Mouse (Mus musculus) brown adipose tissue, adult 24 weeks (tissue): ENCODE data around the gene Kcnb1. TPM values are rescaled to one million over a fixed set of nuclear protein-coding genes. Genes with fewer than 3 reads are reported as not detected.

Source experiments
- H3K27ac ChIP-seq: fragments of 200-500 bp; replicated peaks from 2 replicates; pipeline ENCODE4 v1.5.1; 2012; ENCODE audit warnings: low read depth, mild to moderate bottlenecking, low read length
- H3K4me1 ChIP-seq: fragments of 200-500 bp; 2 replicates; pipeline ENCODE4 v1.6.1; 2012; ENCODE audit warnings: low read length, mixed read lengths; ENCODE audit not compliant: control insufficient read depth, insufficient read depth, insufficient read length
- H3K4me3 ChIP-seq: fragments of 200-500 bp; 2 replicates; pipeline ENCODE4 v1.5.1; 2012; ENCODE audit warnings: low read depth, mild to moderate bottlenecking, low read length, moderate library complexity; ENCODE audit not compliant: insufficient read depth
- polyA plus RNA-seq: library from polyadenylated mRNA; stranded (reverse); fragments of >200 nt; gene quantifications from 2 replicates; pipeline ENCODE4 v1.2.4, GENCODE M21; 2012; ENCODE audit not compliant: missing spikeins, insufficient read depth, insufficient read length

Kcnb1 gene
- polyA plus RNA-seq, 1 experiment = 48.2 TPM

- Histone ChIP-seq H3K4me3 (peak overlapping the region; percentile 87), H3K27ac (peak overlapping the region; percentile 84), H3K4me1 (peaks cover 19% of the 10 kb centered on the region)
Measured at GRCm38 (mm10) chr2:167062497-167062911, 127.5 kb downstream of the Kcnb1 start.

GRCm38 (mm10) chr2:167061381-167062034 is 128.4 kb downstream of the Kcnb1 start:
- H3K27ac ChIP-seq = peak overlapping the region; percentile 84

GRCm38 (mm10) chr2:167060761-167061160 is 129.2 kb downstream of the Kcnb1 start:
- Histone ChIP-seq H3K27ac (peak overlapping the region; percentile 46; the same call in 1 of the 2 replicates), H3K4me3 (peak overlapping the region; percentile 36), H3K4me1 (peaks cover 19% of the 10 kb centered on the region)

More at GRCm38 (mm10) chr2:167061381-167062034, 128.4 kb downstream of the Kcnb1 start:
- Histone ChIP-seq H3K4me1 (peaks cover 19% of the 10 kb centered on the region), H3K4me3 (peak overlapping the region; percentile 87)

- Histone ChIP-seq H3K4me1 (peaks cover 19% of the 10 kb centered on the region), H3K4me3 (peak overlapping the region; percentile 36), H3K27ac (peak overlapping the region; percentile 46)
Measured at GRCm38 (mm10) chr2:167060360-167060759, 129.6 kb downstream of the Kcnb1 start.

GRCm38 (mm10) chr2:167059960-167060359 is 130.0 kb downstream of the Kcnb1 start:
- Histone ChIP-seq H3K27ac (peak overlapping the region; percentile 46), H3K4me3 (peak overlapping the region; percentile 36), H3K4me1 (peaks cover 22% of the 10 kb centered on the region)

GRCm38 (mm10) chr2:167059536-167059935 is 130.4 kb downstream of the Kcnb1 start:
- peak overlapping the region; percentile 46; the same call in 1 of the 2 replicates for H3K27ac ChIP-seq
- H3K4me1 ChIP-seq = peaks cover 23% of the 10 kb centered on the region
- H3K4me3 ChIP-seq = peak overlapping the region; percentile 36

- peak overlapping the region; percentile 35 for H3K27ac ChIP-seq
- H3K4me3 ChIP-seq = no peak overlapping the region
- peaks cover 21% of the 10 kb centered on the region for H3K4me1 ChIP-seq
Measured at GRCm38 (mm10) chr2:167058814-167059387, 131.1 kb downstream of the Kcnb1 start.

GRCm38 (mm10) chr2:167058201-167058600 is 131.8 kb downstream of the Kcnb1 start:
- Histone ChIP-seq H3K4me1 (peaks cover 21% of the 10 kb centered on the region), H3K4me3 (no peak overlapping the region), H3K27ac (peak overlapping the region; percentile 35; the same call in 1 of the 2 replicates)

GRCm38 (mm10) chr2:167056942-167057323 is 133.0 kb downstream of the Kcnb1 start:
- Histone ChIP-seq H3K27ac (no peak overlapping the region), H3K4me3 (no peak overlapping the region), H3K4me1 (peaks cover 21% of the 10 kb centered on the region)

- H3K4me1 ChIP-seq = peaks cover 18% of the 10 kb centered on the region
- no peak overlapping the region for H3K4me3 ChIP-seq
- 0 out of 2 replicates have a peak overlapping the region, but pooled peaks have one; percentile 4 for H3K27ac ChIP-seq
Measured at GRCm38 (mm10) chr2:167056210-167056941, 133.6 kb downstream of the Kcnb1 start.

GRCm38 (mm10) chr2:167055386-167055785 is 134.6 kb downstream of the Kcnb1 start:
- Histone ChIP-seq H3K27ac (0 out of 2 replicates have a peak overlapping the region, but pooled peaks have one; percentile 4), H3K4me1 (peaks cover 12% of the 10 kb centered on the region), H3K4me3 (no peak overlapping the region)

GRCm38 (mm10) chr2:167053127-167053844 is 136.7 kb downstream of the Kcnb1 start:
- Histone ChIP-seq H3K4me3 (no peak overlapping the region), H3K27ac (no peak overlapping the region), H3K4me1 (peaks cover 4% of the 10 kb centered on the region; the same call in 1 of the 2 replicates)

GRCm38 (mm10) chr2:167048698-167049358 is 141.1 kb downstream of the Kcnb1 start:
- H3K27ac ChIP-seq = no peak overlapping the region

GRCm38 (mm10) chr2:167048223-167048622 is 141.7 kb downstream of the Kcnb1 start:
- no peak overlapping the region for H3K4me3 ChIP-seq
- H3K4me1 ChIP-seq = no peaks in the 10 kb centered on the region
- no peak overlapping the region for H3K27ac ChIP-seq

More at GRCm38 (mm10) chr2:167048698-167049358, 141.1 kb downstream of the Kcnb1 start:
- Histone ChIP-seq H3K4me1 (no peaks in the 10 kb centered on the region), H3K4me3 (no peak overlapping the region)
